Mouse (Mus musculus) gastrocnemius, adult 18-20 months (tissue): ENCODE data around the gene Usp9x. TPM values are rescaled to one million over a fixed set of nuclear protein-coding genes. Genes with fewer than 3 reads are reported as not detected.
A peak's percentile ranks its signal among the peaks of the same experiment; 100 is the strongest.

ENCODE experiments used
- DNase-seq: peaks from one replicate; pipeline ENCODE4 v3.0.0; 2021; ENCODE audit warnings: low spot score
- long read RNA-seq, 2 experiments: library from polyadenylated mRNA; stranded (forward); transcript quantifications; one replicate each; pipeline ENCODE4 v2.0.0; 2021
- total RNA-seq, 2 experiments: library from RNA; stranded (reverse); gene quantifications; 2 replicates each; pipeline ENCODE4 v1.2.3; 2021

The Usp9x gene
- total RNA-seq, result 100 to 1,000 TPM; 129 to 157 TPM
- long read RNA-seq, experiment 1, partial matches to known transcripts, result 24 of 30 reads
- long read RNA-seq, experiment 1, other reads (novel, unspliced or antisense), result 6 of 30 reads
- long read RNA-seq, experiment 2, partial matches to known transcripts, result 12 of 20 reads
- long read RNA-seq, experiment 2, other reads (novel, unspliced or antisense), result 8 of 20 reads

DNA sequence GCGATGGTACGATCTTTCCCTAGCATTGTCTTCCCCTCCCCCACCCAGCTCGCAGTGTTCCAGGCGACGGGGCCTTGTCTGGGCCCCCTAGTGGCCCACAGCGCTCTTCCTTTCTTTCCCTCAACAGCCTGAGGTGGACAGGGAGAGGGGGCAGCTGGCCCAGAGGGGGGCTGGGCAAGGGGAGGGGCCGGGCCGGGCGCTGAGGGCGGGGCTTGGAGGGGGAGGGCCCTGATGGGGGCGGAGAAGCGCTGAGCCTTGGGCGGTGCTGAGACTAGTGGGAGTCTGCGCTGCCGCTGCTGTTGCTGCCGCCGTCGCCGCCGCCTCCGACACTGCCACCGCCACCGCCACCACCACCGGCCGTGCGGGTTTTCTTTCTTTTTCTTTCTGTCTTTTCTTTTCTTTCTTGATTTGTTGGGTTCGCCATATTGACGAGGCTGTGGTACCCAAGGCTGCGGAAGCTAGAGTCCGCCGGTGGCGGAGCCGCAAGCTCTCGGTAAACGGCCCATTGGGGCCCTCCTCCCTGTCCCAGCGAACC lies at the start of gene Usp9x:
Usp9x (plus strand) TSS at position 258 of the 535 bp plus-strand sequence.
- peak; percentile 83 for DNase-seq

- no peak for DNase-seq
Observed at GRCm38 (mm10) chrX:13022547-13023310, 48.6 kb upstream of the Usp9x start.

DNA sequence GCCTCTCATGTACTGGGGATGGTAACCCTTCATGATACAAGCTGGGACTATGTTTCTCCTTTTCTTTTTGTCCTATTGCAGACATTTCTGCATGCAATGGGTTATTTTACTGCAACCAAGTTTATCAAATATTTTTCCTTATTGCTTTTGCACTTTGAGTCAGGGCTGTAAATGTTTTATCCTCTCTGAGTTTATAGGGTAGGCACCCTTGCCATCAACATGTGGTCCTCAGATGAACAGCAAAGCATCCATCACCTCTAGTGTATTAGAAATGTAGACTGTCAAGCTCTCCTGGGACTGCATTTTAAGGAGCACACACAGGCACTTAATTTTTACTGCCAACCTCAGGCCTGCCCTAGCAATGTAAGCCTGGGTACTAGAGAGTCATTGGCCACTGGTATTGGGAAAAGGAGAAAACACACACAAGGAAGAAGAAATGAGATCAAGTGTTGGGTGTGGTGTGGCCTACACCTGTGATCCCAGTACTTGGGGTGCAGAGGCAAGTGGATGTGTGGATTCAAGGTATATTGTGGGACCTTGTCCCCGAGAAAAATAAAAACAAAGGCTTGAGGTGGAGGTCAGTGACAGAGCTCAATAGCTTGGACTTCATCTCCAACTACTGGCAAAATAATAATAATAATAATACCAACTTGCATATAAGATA lies 46.6 kb upstream of the Usp9x start:
- no peak for DNase-seq

- DNase-seq, result no peak
Observed at GRCm38 (mm10) chrX:13025286-13025685, 46.0 kb upstream of the Usp9x start.

- DNase-seq, result no peak
Observed at GRCm38 (mm10) chrX:13028156-13028555, 43.1 kb upstream of the Usp9x start.

DNA sequence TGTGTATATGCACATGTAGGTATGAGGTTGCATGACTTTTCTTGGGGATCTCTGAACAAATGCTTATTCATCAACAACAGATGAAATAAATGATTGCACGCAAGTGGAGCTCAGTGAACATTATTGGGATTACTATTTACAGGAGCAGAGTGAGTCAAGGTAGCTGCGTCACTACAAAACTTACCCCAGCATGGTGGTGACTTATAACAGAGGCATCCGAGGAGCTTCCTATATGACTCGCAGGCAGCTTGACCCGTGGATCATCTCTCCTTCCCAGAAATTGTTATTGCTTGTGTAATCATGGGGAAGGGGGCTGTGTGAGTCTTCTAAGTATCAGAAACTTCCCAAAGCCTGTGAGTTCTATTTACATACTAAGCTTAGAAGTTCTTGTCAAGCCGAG lies 41.3 kb upstream of the Usp9x start:
- DNase-seq, result no peak

- DNase-seq, result no peak
Observed at GRCm38 (mm10) chrX:13037085-13037484, 34.2 kb upstream of the Usp9x start.

GRCm38 (mm10) chrX:13039211-13039610 lies 32.1 kb upstream of the Usp9x start:
- peak; percentile 12 for DNase-seq

DNA sequence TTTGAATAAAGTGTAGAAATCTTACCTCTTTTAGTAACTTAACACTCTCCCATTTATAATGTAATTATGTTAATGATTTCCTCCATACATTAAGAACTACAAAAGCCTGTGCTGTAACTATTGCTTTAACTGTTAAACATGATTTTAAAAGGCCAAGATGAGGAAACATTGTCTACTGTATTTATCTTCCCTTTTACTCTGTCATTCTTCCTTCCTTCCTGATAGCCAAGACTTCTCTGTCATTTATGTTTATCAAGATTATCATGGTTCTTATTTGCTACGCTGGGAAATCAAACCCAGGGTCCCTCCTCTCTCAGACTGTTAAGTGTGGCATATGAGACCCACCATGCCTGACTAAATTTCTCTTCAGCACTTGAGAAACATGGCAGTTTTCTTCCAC lies 30.9 kb upstream of the Usp9x start:
- DNase-seq, result no peak

DNA sequence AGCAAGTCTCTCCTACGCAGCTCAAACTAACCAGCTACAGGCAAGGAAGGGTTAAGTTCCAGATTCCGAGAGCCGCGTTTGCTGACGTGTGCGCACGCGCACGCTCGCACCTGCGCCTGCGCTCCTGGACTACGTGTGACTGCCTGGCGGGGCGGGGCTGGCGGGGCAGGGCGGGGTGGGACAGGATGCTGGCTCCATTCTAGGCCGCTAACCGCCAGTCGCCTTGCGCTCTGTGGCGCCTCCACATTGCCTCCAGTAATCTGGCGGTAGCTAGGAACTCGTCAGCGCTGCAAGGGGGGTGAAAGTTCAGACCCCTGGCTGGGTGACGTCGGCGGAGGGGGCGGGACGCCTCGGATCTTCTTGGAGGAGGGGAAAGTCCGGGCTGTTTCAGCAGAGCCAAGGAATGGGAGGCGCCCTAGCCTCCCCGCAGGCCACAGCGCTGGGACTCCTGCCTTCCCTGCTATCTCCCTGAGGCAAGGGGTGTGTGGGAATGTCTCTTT lies 29.6 kb upstream of the Usp9x start:
- peak; percentile 95 for DNase-seq

DNA sequence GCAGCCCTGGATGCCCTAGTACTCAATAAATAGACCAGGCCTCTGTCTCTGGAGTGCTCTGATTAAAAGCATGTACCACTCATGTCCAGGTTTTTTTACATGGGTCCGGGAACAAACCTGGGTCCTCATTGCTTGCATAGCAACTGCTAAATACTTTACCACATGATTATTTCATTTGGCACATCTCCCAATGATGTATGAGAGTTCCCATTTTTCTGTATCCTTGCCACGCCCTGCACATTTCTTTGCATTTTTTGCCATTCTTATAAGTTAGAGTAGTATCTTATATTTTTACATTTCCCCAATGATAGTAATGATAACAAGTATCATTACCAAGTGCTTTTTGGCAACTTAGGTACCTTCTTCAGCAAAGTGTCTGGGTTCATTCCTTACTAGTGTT lies 27.5 kb upstream of the Usp9x start:
- DNase-seq, result no peak

- no peak for DNase-seq
Observed at GRCm38 (mm10) chrX:13044666-13045065, 26.6 kb upstream of the Usp9x start.

DNA sequence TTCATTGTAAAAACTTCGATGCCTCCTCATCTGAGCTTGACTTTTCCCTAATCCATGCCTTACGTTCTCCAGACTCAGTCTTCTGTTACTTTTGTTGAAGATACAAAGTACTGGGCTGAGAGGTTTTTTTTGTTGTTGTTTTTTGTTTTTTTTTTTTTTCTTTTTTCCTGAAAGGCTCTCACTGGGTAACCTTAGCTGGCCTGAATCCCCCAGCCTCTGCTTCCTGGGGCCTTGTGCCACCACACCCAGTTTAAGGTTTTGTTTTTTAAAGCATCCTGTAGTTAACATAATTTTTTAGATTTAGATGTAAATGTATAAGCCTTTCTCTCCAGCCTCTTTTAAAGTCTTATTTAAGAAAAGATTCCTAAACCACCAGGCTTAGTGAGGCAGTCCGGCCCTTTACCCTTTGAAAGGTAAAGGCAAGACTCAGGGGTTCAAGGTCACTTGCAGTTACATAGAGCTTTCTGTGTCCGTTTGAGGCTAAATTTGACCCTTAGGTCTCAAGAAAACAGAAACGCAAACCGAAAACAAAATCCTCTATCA lies 24.3 kb upstream of the Usp9x start:
- DNase-seq, result no peak

- peak; percentile 30 for DNase-seq
Observed at GRCm38 (mm10) chrX:13047631-13048345, 23.5 kb upstream of the Usp9x start.

- no peak for DNase-seq
Observed at GRCm38 (mm10) chrX:13054612-13055011, 16.7 kb upstream of the Usp9x start.

GRCm38 (mm10) chrX:13061961-13062360 lies 9.3 kb upstream of the Usp9x start:
- DNase-seq, result no peak

DNA sequence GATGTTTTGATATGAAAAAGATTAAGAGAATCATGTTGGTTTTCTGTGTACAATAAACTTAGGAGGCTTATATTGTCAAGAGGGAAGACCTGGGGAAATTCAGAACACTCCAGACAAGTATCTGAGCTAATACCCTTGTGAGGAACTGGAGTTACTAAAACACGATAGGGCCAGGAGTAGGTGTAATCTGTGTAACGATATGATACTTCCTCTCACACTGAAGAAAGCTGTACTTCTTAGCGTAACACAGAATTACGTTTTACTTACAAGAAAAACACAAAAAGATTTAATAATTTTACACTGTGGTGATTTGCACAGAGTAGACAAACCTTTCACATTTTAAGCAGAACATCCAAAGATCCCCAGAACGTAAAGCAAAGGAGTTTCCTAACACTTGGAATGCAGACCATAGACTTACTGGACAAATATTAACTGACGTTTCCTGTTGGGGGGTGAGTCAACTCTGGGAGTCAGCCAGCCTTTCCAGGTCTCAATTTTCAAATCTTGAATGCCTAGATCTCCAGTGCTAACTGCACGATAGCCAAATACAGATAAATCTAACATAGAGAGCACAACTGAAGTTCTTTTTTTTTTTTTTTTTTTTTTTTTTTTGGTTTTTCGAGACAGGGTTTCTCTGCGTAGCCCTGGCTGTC lies 6.9 kb upstream of the Usp9x start:
- no peak for DNase-seq

- no peak for DNase-seq
Observed at GRCm38 (mm10) chrX:13070206-13070572, 1.1 kb upstream of the Usp9x start.

DNA sequence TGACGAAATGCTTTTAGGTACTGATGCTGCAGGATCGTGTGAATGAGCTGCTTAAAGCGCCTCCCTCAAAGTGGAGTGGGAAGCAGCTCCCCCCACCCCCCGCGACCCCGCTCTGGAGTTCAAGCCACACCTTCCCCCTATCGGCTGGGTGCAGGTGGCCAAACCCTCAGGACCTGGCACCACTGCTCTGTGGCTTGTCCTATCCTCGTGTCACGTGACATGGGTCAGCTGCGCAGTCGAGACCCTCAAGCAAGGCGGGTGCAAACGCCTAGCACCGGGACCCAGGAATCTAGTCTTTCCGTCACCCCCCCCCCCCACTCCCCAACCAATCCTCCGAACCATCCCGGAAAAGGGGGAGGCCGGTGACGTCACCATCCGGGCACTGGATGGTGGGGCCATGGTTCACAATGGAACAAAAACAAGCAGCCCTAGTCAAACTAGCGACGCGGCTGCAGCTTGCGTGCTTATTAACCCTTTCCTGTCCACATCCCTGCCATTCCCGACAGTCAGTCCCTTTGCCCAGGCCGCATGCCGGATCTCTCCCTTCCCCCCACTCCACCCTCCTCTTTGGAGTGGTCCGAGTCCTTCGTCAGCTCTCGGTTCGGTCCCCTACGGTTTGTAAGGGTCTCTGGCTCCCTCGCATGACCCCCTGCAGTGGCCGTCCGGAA lies 591 bp upstream of the Usp9x start:
- DNase-seq, result peak; percentile 87

GRCm38 (mm10) chrX:13071776-13072460 lies 620 bp downstream of the Usp9x start:
- peak; percentile 54 for DNase-seq
